Mouse (Mus musculus): ENCODE measurements around the gene Pced1b.
"Not testable (repeated sequence)": the region's sequence is repeated elsewhere in the genome, so short reads cannot be mapped to it uniquely, and the experiment has no call there.

Pced1b gene

DNA sequence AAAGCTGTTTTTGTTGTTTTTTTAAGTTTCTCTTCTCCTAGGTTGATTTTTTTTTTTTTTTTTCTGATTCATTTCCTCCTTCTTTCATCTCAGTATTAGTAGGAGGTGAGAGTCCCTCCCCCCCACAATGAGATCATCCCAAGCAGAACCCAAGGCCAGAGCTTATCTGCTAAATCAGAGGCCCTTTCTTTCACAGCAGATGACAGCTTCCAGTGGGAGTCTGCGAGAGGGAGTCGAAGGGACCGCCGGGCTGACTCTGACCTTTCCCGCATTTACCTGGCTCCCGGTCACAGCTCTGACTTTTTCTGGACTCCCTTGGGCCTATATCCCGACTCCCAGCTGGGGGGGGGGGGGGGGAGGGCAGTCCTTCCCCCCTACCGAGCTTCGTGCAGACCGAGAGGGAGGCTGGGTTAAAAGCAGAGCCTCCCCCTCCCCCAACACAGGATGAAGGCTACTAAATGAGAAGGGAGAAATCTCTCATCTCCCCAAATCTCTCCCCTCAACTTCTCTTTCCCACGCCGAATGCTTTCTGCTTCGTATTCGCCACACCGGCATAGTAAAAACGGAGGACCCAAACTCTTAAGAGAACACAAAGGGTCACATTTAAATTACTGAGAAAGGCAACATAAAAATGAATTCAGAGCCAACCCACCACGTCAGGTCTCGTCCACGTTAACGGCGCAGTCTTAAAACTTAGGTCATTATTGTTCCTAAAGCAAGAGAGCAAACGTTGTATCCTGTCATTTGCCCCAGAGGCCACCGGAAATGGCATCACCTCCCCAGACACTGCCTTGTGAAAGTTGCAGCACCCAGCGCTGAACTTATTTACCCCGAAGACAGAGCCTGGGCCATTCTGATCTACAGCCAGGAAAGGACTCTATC lies 126.5 kb downstream of the Pced1b start:
- peak; percentile 58 for DNase-seq (ENCODE audit: low spot score)

DNA sequence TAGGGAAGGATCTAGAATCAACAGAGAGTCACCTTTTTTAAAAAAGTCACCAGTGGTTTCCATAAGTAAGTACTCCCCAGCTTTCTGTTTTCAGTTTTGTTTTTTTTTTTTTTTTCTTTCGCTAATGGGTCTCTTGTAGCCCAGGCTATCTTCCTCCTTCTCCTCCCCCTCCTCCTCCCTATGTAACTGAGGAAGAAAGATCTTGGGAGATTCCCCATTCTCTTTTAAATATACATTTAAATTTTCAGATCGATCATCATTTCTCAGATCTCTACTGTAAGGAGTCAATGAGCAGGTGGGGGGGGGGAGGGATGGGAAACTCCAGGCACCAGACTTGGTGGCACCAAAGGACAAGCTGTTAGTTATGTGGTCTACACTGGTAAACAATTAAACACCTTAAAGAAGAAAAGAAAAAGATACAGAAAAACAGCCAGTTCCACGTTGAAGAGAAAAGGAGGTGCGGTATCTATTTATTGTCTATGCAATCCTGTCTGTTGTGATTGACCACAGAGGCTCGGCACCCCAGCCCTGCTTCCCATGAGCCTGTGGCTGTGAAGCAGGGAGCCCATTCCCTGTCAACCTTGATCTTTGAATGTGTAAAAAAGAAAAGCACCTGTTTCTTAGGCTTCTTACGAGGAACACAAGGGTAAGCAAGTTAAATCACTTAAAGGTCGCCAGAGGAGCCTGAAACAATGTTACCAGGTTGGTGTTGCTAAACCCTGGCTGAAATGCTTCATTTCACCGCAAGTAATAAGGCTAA lies 127.4 kb downstream of the Pced1b start:
- DNase-seq (ENCODE audit: low spot score) = no peak

DNA sequence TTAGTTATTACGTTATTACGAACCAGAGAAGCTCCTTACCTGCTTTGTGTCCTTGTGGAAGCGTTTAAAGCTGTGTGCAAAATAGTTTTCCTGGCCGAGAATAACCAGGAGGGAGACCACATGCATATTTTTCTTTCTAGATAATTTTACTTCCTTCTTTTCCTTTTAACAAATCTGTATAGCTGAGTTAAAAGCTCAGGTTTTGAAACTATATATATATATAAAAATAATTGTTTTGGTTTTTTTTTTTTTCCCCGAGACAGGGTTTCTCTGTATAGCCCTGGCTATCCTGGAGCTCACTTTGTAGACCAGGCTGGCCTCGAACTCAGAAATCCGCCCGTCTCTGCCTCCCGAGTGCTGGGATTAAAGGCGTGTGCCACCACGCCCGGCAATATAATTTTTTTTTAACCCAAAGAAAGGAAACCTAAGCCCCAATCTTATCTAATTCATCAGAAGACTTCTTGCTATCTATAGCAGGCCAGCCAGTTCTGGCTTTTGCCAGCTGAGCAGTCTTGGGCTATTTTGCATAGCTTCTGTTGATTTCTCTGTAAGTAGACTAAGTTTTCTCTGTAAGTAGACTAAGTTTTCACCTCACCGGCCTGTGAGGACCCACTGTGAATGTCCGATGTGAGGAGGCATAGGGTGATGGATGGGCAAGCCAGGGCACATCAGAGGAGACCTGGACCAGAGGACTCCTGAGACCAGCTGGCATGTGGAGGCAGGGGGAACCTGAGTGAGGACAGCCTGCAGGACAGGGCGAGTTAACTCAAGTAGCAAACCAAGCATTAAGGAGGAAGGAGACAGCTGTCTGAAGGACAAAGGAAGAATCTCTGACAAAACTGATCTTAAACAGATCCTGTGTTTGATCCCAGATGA lies 128.2 kb downstream of the Pced1b start:
- DNase-seq (ENCODE audit: low spot score) = no peak

DNA sequence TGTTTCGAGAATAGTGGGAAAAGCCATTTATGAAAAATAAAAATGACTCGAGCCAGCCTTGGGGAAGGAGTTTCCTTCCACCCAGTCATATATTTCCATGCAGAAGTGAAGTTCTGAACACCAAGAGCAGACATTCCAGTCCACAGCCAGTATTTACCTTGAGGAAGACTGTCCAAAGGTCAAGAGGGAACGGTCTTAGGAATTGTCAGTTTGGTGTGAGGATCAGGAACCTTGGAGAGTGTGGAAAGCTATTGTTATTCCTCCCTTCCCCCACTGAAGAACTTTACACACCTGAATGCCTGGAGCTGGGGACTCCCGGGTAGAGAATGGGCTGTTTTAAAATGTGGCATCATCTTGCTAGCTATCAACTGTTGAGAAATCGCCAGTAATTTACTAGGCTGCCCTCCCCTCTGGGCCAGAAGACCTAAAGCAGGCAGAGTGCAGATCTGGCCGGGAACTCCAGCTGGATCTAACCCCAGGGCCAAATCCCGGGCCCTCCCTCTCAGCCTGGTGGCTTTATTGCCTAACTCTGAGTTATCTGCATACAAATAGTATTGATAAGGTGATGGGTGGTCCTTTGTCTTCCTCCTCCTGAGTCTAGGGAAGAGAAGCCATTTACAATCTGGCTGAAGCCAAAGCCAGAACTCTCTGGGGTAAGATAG lies 129.3 kb downstream of the Pced1b start:
- DNase-seq (ENCODE audit: low spot score) = no peak

DNA sequence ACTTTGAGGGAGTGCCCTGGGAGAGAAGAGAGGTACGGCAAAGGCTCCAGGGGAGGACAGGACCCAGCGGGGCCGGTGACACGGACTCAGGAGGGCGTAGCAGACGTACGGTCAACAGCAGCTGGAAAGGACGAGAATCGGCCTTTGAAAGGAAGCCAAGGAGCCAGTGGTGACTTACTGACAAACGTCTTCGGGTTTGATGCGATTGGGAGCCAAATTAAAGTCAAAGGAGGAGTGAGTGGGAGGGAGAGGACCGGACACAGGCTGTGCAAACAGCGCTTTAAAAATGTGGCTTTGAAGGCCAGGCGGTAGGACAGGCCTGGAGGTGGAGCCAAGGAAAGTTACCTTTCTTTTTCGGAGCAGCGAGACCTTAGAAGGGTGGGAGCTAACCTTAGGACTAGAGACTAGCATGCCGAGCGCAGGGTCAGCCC lies 129.9 kb downstream of the Pced1b start:
- DNase-seq (ENCODE audit: low spot score) = peak; percentile 78

DNA sequence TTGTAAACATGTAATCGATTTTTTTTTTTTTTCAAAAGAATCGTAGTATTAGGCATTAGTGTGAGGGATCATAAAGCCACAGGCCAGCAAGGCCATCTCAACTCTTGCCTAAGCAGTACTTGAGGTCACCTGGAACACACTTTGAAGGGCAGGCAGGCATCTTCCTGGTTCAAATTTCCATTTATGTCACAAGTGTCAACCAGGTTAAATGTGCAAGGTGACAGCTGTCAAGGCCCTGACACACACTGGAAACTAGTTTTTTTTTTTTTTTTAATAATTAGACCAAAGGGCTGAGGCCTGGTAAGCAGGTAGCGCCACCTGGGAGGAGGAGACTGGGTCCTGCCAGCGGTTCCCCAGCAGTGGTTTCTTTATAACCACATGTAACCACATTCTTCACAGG lies 131.2 kb downstream of the Pced1b start:
- no peak for DNase-seq (ENCODE audit: low spot score)

DNA sequence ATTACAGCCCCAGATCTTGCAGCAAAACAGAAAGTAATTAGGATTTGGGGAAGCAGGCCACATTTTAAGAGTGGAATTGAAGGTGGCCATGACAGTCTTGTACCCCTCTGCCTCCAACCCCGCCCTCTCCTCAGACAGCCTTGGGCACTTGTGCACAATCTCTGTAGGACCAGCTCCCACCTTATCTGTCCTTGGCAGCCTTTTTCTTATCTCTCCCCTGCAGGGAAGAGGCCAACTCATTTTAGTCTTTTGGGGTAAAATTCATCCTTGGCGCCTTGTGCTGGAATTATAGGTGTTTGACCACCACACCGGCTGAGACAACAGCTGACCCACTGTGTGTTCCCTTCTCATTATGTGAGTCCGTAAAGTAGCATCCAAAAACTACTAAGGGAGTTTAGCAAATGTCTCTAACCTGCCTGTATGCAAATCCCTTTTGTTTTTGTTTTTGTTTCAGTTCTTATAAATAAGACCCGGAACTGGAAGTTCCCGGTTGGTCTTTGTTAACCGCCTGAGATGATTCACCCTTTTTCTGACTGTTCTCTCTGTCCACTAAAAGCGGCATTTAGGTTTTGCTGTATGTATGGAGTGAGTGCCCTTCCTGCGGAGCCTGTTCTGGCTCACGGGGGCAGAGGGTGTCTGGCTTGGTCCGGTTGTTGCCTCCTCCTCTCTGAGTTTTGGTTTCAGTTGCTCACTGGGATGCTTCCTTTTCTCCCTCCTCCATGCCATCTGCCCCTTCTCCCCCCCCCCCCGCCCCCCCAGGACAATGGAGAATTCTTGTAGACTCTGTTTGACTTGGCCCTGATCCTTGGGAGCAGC lies 132.8 kb downstream of the Pced1b start:
- peak; percentile 57 for DNase-seq (ENCODE audit: low spot score)

DNA sequence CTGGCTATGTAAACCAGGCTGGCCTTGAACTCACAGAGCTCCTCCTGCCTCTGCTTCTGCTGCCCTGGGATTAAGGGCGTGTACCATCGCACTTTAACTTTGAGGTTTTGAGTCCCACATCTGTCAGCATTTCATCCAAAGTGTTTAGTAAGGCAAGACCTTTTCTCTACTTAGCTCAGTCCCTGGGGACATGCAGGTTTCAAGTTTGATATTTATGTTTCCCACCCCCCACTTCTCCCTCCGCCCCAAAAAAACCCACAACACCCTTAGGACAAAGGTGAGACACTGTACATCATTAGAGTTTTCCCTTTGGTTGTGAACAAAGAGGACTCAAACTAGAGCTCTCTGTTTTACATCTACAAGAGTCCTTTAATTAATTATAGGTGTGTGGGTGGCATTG lies 135.7 kb downstream of the Pced1b start:
- DNase-seq (ENCODE audit: low spot score) = no peak

DNA sequence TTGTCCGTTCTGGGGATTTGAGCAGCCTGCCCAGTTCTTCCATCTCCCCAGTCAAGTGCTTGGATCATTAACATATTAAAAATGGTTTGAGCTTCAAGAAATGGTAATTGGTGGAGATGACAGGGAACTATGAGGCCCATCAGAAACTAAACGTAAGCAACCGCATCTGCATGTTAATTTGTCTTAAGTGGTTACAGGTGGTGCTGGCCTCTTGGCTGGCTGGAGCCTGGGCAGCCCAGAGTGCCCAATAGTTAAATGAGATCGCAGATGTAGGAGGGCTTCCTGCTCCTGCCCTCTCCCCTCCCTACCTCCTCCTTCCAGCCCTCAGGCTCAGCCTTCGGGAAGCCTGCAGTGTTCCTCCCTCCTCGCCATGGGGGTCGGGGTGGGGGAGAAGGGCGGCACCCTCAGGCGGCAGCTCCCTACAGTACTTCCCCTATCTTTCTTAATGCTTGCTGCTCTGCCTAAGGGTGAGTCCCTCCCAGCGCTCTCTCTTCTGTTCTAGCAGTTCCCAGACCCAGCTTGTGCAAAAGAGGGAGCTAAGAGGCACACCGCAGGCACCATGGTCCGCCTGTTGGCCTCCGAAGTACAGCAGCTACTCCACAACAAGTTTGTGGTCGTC lies 136.7 kb downstream of the Pced1b start:
- peak; percentile 25 for DNase-seq (ENCODE audit: low spot score)

DNA sequence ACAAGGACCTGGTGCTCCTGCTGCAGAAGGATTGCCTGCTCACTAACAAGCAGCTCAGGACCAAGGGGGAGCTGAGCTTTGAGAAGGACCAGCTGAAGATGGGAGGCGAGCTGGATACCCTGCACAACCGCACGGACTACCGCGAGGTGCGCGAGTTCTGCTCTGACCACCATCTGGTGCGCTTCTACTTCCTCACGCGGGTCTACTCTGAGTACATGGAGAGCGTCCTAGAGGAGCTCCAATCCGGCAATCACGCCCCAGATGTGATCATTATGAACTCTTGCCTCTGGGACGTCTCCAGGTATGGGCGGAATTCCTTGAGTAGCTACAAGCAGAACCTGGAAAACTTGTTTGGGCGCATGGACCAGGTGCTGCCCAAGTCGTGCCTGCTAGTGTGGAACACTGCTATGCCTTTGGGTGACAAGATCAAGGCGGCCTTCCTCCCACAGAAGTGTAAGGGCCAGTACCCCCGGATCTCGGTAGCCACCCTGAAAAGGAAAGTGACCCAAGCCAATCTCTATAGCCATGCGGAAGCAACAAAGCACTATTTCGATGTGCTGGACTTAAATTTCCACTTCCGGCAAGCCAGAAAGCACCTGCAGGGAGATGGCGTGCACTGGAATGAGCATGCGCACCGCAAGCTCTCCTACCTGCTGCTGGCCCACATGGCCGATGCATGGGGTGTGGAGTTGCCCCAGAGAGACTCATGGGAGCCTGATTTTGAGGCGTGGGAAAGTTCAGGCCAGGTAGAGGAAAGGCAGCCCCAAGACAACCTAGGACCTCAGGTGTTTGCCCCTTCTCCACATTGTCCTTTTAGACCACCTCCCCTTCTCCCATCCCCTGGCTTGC lies 137.5 kb downstream of the Pced1b start:
- no peak for DNase-seq (ENCODE audit: low spot score)

DNA sequence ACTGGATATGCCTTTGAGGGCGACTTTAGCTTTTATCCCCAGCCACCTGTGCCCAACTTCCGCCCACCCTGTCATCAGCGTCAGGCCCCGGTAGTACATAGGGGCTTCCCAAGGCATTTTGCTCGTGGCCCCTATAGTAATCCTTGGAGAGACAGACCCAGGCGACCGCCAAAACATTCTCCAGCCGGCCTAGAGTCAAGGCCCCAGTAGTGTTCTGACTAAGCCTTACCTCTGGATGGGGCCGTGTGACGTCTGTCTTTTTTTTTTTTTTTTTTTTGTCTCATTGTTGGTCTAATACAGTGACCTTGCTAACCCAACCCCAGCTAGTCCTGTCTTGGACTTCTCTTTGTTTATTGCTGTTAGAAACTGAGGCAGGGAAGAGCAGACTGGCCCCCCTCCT lies 138.3 kb downstream of the Pced1b start:
- DNase-seq (ENCODE audit: low spot score) = not testable (repeated sequence)

DNA sequence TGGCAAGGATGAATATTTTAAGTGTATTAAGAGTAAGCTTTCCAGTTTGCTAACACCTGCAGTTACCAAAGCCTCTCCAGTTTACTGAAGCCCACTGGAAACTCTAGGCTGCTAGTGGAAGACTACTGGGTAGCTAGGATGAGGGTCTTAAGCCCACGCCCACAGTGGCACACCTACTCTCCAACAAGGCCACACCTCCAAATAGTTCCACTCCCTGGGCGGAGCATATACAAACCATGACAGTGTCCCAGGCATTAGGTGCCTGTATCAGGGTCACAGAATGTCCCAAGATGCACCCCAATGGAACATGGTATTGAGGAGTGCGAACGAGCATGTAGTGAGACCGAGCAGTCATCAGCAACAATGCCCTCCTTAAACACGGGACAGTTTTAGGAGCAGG lies 140.9 kb downstream of the Pced1b start:
- DNase-seq (ENCODE audit: low spot score) = no peak

DNA sequence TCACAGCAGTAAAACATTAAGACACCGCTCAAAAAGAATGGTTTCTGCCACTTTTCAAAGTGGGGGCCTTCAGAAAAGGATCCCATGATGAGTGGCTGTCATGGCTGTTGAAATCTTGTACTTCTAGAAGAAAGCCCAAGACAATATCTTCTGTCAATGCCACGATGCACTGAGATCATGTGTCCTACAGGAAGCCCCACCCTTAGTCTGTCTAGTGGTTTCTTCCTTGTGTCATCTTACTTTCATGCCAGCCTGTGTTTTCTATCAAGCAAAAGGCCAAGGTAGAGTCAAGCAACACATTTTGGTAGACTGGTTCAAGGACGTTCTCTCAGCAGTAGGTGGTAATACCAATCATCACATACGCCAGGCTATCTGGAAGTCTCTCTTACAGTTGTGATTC lies 142.7 kb downstream of the Pced1b start:
- no peak for DNase-seq (ENCODE audit: low spot score)

DNA sequence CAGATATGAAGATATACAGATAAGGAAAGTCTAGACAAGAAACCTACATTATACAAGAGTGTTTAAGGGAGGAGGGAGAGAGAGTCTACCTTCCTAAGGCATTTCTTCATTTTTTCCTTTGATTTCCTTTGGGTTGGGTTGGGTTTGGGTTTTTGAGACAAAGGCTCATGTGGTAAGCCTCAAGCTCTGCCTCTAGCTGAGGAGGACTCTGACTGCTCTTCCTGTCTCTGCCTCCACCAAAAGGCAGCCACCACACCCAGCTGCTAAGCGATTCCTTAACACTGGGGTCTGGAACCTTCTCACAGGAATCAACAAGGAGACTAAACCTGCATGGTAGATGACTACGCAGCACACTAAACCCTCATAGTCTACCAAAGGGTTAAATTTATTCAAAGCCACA lies 143.9 kb downstream of the Pced1b start:
- no peak for DNase-seq (ENCODE audit: low spot score)

DNA sequence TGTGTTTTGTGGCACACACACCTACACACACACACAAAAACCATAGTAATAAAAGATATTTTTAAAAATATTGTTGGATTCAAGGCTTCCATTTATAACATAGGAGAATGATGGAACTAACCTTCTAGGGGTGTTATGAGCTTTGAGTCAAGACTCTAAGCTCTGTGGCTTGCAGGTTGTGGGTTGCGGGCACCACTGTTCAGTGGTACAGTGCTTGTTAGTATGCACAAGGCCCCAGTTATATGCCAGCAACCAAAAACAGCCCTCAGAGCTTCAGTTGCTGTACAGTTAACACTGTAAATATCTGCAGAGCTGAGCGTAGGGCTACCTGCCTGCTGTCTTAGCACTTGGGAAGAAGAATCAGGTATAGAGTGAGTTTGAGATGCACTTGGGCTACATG lies 144.5 kb downstream of the Pced1b start:
- no peak for DNase-seq (ENCODE audit: low spot score)

DNA sequence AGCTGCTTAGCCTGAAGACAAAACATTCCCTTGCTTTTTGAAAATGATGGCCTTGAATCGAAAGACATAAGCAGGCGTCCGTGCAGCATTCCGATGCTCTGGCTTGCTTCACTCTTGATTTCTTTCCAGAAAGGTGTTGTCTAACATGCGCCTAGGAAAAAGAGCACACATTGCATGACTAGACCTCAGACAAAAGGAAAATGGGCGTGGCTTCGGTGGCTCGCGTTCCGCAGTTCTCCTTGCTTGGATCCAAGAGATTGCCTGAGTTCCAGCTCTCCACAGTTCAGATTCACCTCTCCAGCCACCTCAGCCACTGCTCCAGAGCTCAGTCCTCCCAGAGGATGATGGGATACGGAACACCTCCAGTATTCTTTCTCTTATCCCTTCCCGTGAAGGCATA lies 147.7 kb downstream of the Pced1b start:
- no peak for DNase-seq (ENCODE audit: low spot score)

DNA sequence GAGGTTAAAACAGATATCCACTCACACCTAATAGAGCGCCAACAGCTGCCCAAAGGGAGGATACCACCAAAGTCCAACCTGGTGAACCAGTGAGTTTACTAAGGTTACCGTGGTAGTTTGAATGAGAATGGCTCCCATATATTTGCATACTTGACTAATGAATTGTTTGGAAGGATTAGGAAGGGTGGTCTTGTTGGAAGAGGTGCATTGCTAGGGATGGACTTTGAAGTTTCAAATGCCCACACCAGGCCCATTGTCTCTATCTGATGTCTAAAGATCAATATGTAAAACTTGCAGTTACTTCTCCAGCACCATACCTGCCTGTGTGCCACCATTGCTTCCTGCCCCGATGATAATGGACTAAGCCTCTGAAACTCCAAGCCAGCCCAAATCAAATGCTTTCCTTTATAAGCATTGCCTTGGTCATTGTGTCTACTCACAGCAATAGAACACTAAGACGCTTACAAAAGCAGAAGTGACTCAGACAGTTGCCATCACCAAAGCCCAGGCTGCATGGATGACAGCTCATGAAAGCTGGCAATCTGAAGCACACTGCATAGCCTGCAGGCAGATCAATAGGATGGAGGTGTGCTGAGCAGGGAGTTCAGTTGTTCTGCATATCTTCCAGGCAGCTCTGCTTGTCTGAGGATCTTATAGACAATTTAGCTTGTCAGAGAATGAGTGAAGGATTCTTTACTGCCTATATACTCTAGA lies 149.8 kb downstream of the Pced1b start:
- no peak for DNase-seq (ENCODE audit: low spot score)

DNA sequence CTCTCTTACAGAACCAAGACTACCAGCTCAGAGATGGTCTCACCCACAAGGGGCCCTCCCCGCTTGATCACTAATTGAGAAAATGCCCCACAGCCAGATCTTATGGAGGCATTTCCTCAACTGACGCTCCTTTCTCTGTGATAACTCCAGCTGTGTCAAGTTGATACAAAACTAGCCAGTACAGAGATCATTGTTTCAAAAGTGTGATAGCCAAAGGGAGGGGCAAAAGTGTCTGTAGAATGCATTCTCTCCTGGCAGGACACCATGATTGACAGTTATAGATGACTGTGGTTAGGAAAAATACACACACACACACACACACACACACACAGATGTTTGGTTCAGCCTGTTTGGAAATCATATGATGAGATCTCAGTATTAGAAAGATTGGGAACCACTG lies 150.9 kb downstream of the Pced1b start:
- no peak for DNase-seq (ENCODE audit: low spot score)

DNA sequence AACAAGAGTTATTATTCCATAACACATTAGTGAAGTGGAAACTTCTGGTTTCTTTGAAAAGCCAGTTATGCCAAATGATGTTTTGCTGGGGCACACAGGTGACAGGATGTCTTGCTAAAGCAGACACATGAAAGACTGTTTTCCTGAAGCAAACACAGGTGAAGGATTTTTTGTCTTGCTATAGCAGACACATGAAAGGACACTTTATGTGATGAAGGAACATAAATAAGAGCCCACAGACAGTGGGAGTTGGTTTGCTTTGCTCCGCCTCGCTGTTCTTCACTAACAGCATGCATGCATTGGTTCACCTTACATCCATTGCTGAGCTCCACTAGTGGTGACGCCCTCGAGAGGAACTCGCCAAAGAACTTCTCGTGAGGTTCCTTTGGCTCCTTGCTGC lies 154.0 kb downstream of the Pced1b start:
- no peak for DNase-seq (ENCODE audit: low spot score)

Measured in testis, postnatal 14 days (tissue).